In the genomic region with DNA sequence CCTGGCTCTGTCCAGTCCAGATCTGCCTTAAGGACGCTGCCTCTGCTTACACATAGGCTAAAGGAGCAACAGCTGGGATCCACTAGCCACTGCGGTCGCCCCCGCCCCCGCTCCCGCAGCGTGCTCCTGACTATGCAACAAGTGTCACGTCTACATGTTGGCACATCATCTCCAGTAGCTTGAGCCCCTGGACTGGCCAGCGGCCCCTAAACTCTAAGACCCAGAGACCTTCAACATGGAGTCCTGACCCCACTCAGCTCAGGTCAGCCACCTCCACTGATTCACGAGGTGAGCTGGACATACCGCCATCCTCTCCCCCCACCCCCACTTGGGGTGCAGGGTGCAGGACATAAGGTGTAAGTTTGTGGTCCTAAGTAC, we compare ENCODE assay signal across 8 mouse cellular contexts. TPM values are rescaled to one million over a fixed set of nuclear protein-coding genes. Genes with fewer than 3 reads are reported as not detected.
DNase-seq lines count a peak whose midpoint lies in the region; ATAC-seq lines count a peak whose summit lies in the region.

No protein-coding gene starts in this region.

- no peaks in the 10 kb centered on the region for H3K36me3 ChIP-seq in lung, embryonic 15.5 days
- no peaks in the 10 kb centered on the region for H3K36me3 ChIP-seq in forebrain, embryonic 14.5 days (ENCODE audit: control insufficient read depth, insufficient read depth, low read length)
- no peaks in the 10 kb centered on the region for H3K36me3 ChIP-seq in stomach, embryonic 14.5 days (ENCODE audit: control insufficient read depth, insufficient read depth, low read length)

- ATAC-seq in lung, embryonic 15.5 days (ENCODE audit: borderline replicate concordance, extremely low read depth, low FRiP score, low TSS enrichment), result peak; percentile 41; the same call in 1 of the 2 replicates
- ATAC-seq in forebrain, embryonic 14.5 days, result peak; percentile 2; the same call in 1 of the 2 replicates
- 0 out of 2 replicates have a peak, but pooled peaks have one; percentile 20 for ATAC-seq in stomach, embryonic 14.5 days (ENCODE audit: insufficient number of reproducible peaks, insufficient read depth, low FRiP score, low read depth)

- no peaks in the 10 kb centered on the region for H3K9me3 ChIP-seq in lung, embryonic 15.5 days
- H3K9me3 ChIP-seq in forebrain, embryonic 14.5 days (replicated peaks; ENCODE audit: control insufficient read depth, low read length), result no peaks in the 10 kb centered on the region
- H3K9me3 ChIP-seq in stomach, embryonic 14.5 days (ENCODE audit: control insufficient read depth, low read depth, low read length), result no peaks in the 10 kb centered on the region

- no peak overlapping the region for H3K27ac ChIP-seq in lung, embryonic 15.5 days
- no peak overlapping the region for H3K27ac ChIP-seq in forebrain, embryonic 14.5 days (ENCODE audit: low read depth, low read length)
- H3K27ac ChIP-seq in stomach, embryonic 14.5 days (ENCODE audit: low read length), result no peak overlapping the region

- no peak for DNase-seq in lung, postnatal 14 days
- DNase-seq in forebrain, embryonic 14.5 days (ENCODE audit: low spot score), result no peak
- peak; percentile 22 to 40 for DNase-seq in kidney, postnatal 4 days
- DNase-seq in urinary bladder, adult 18-20 months (ENCODE audit: low spot score in 2 of 2), result no peak
- DNase-seq in left cerebral cortex, postnatal 4 days, result no peak
- no peak for DNase-seq in urinary bladder, postnatal 4 days (ENCODE audit: low spot score in 2 of 2)

- H3K4me1 ChIP-seq in lung, embryonic 15.5 days, result peaks cover 6% of the 10 kb centered on the region
- H3K4me1 ChIP-seq in forebrain, embryonic 14.5 days (ENCODE audit: control insufficient read depth, insufficient read depth, low read length), result no peaks in the 10 kb centered on the region
- H3K4me1 ChIP-seq in stomach, embryonic 14.5 days (ENCODE audit: control insufficient read depth, insufficient read depth, low read length), result no peaks in the 10 kb centered on the region

- intact Hi-C loops in left cerebral cortex, postnatal 4 days (cut with DNase I), result no loop called here

- no peaks in the 10 kb centered on the region; the same call in 1 of the 2 replicates for H3K27me3 ChIP-seq in lung, embryonic 15.5 days
- H3K27me3 ChIP-seq in forebrain, embryonic 14.5 days (replicated peaks; ENCODE audit: control insufficient read depth, insufficient read depth, low read length), result no peaks in the 10 kb centered on the region
- H3K27me3 ChIP-seq in stomach, embryonic 14.5 days (ENCODE audit: control insufficient read depth, insufficient read depth, low read length), result no peaks in the 10 kb centered on the region

- peak overlapping the region; percentile 74 for H3K4me2 ChIP-seq in lung, embryonic 15.5 days
- peak overlapping the region; percentile 65 for H3K4me2 ChIP-seq in forebrain, embryonic 14.5 days (ENCODE audit: low read length)
- H3K4me2 ChIP-seq in stomach, embryonic 14.5 days (replicated peaks; ENCODE audit: low read depth, low read length), result peak overlapping the region; percentile 63

- WGBS in lung, embryonic 15.5 days, result 13% methylated on average over 11 of the region's 11 CpGs
- 38% methylated on average over 11 of the region's 11 CpGs for WGBS in forebrain, embryonic 14.5 days
- WGBS in stomach, embryonic 14.5 days, result 27% methylated on average over 11 of the region's 11 CpGs

- peak overlapping the region; percentile 45; the same call in 1 of the 2 replicates for H3K9ac ChIP-seq in lung, embryonic 15.5 days
- H3K9ac ChIP-seq in forebrain, embryonic 14.5 days (ENCODE audit: low read length), result no peak overlapping the region; the same call in 1 of the 2 replicates
- H3K9ac ChIP-seq in stomach, embryonic 14.5 days (replicated peaks; ENCODE audit: low read depth, low read length), result no peak overlapping the region

- H3K4me3 ChIP-seq in lung, embryonic 15.5 days, result peak overlapping the region; percentile 49
- H3K4me3 ChIP-seq in forebrain, embryonic 14.5 days (ENCODE audit: low read depth, low read length), result peak overlapping the region; percentile 39
- H3K4me3 ChIP-seq in stomach, embryonic 14.5 days (ENCODE audit: low read depth, low read length), result peak overlapping the region; percentile 40

RNA-seq across cellular contexts. Expression of gene Apln, which starts 0.9 kb away (rescaled TPM):
- 13.4 and 15.1 TPM in 2 replicates for polyA plus RNA-seq in lung, embryonic 15.5 days (2015; fragmentation: Nextera tagmentation; extraction: Ambion mirVana)
- polyA plus RNA-seq in forebrain, embryonic 14.5 days (2014; fragmentation: Nextera tagmentation; extraction: Ambion mirVana), result 2.4 and 3.5 TPM in 2 replicates
- 4.3 and 5.1 TPM in 2 replicates for polyA plus RNA-seq in stomach, embryonic 14.5 days (2014; fragmentation: Nextera tagmentation; extraction: Ambion mirVana)
- total RNA-seq in left cerebral cortex, postnatal 4 days (2021), result 10 to 100 TPM in 1 of 2 experiments, 1 to 10 TPM in 1; 9.2 to 11.1 TPM

Comparison
In these comparisons a context has a peak if more than half of its experiments do, and no peak if none do; other contexts are left out.
1. DNase-seq: peak in kidney, postnatal 4 days (2 of 2); none in lung, postnatal 14 days (single experiment), forebrain, embryonic 14.5 days (single experiment), urinary bladder, adult 18-20 months (0 of 2), left cerebral cortex, postnatal 4 days (single experiment) and urinary bladder, postnatal 4 days (0 of 2).
2. Peak in every context shown above with its lines, with median percentiles within 50 percentile points of each other: ATAC-seq, H3K4me2 ChIP-seq and H3K4me3 ChIP-seq.